Mouse (Mus musculus) liver, embryonic 13.5 days (tissue): ENCODE data around the gene Sympk. TPM values are rescaled to one million over a fixed set of nuclear protein-coding genes. Genes with fewer than 3 reads are reported as not detected.

Source experiments
- ATAC-seq: fragments of 200-750 bp; cut with Nextera tagmentation; 2 replicates; pipeline ENCODE4 v1.8.0; 2017; ENCODE audit warnings: low read depth, mild to moderate bottlenecking, moderate number of reproducible peaks, moderate library complexity
- DNase-seq: peaks from one replicate; pipeline ENCODE4 v3.0.0; 2022
- H3K27ac ChIP-seq: fragments of 300-500 bp; sonication (generic); 2 replicates; pipeline ENCODE4 v1.5.1; 2015; ENCODE audit warnings: moderate library complexity, mild to moderate bottlenecking, inconsistent platforms
- H3K27me3 ChIP-seq: fragments of 300-500 bp; sonication (generic); 2 replicates; pipeline ENCODE4 v1.6.1; 2015; ENCODE audit warnings: mild to moderate bottlenecking, inconsistent platforms
- H3K36me3 ChIP-seq: fragments of 300-500 bp; sonication (generic); 2 replicates; pipeline ENCODE4 v1.6.1; 2015; ENCODE audit warnings: mild to moderate bottlenecking, inconsistent platforms
- H3K4me1 ChIP-seq: fragments of 300-500 bp; sonication (generic); replicated peaks from 2 replicates; pipeline ENCODE4 v1.6.1; 2015; ENCODE audit warnings: inconsistent platforms
- H3K4me2 ChIP-seq: fragments of 300-500 bp; sonication (generic); 2 replicates; pipeline ENCODE4 v1.6.1; 2015; ENCODE audit warnings: inconsistent platforms, mild to moderate bottlenecking, moderate library complexity
- H3K4me3 ChIP-seq: fragments of 300-500 bp; sonication (generic); replicated peaks from 2 replicates; pipeline ENCODE4 v1.5.1; 2015; ENCODE audit warnings: mild to moderate bottlenecking, inconsistent platforms
- H3K9ac ChIP-seq: fragments of 300-500 bp; sonication (generic); 2 replicates; pipeline ENCODE4 v1.6.1; 2015; ENCODE audit warnings: mild to moderate bottlenecking, inconsistent platforms
- H3K9me3 ChIP-seq: fragments of 300-500 bp; sonication (generic); replicated peaks from 2 replicates; pipeline ENCODE4 v1.6.1; 2016; ENCODE audit warnings: inconsistent platforms
- WGBS: fragments of 180-500 bp; shearing (Covaris S2); methylation state at CpG from one replicate; pipeline ENCODE4 v1.1.7; 2015; ENCODE audit not compliant: insufficient replicate concordance; 5-methylcytosine and 5-hydroxymethylcytosine counted together
- polyA plus RNA-seq: library from polyadenylated mRNA; unstranded; fragments of >200 nt; fragmentation: Nextera tagmentation; extraction: Ambion mirVana; gene quantifications from 2 replicates; pipeline ENCODE4 v1.2.1, GENCODE M21; 2015

The Sympk gene
- polyA plus RNA-seq = 15.0 and 17.4 TPM in 2 replicates

DNA sequence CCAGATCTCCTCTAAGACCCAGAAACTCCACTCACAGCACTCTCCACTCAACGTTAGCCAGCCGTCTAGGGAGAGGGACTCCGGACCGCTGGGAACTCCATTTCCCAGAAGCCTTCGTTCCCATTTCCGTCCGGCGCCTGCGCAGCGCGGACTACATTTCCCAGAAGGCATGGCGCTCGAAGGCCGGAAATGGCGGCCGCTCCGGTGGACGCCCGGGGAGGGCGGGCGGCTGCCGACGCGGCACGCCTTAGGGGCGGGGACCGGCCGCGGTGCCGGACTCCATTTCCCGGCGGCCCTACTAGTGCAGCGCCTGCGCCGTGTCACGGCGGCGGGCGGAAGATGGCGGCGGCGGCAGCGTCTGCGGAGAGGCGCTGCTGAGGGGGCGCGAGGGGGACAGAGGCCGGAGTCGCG is at the start of gene Sympk:
Gene Sympk, plus strand, starts transcription at position 282 of the 411 bp plus-strand sequence.
- Histone ChIP-seq H3K9ac (peak within 1 kb of the TSS; percentile 97), H3K4me1 (peaks cover 41% of the 10 kb centered on the region), H3K27me3 (peaks cover 47% of the 10 kb centered on the region), H3K27ac (peak within 1 kb of the TSS; percentile 83), H3K4me2 (peak within 1 kb of the TSS; percentile 97), H3K9me3 (no peaks in the 10 kb centered on the region), H3K36me3 (peaks cover 14% of the 10 kb centered on the region), H3K4me3 (peak within 1 kb of the TSS; percentile 98)
- ATAC-seq = peak; percentile 92
- DNase-seq = peak; percentile 94
- under 1% methylated on average over 50 of the region's 50 CpGs for WGBS

- Histone ChIP-seq H3K27me3 (0 out of 2 replicates have a peak, but pooled peaks cover 3% of the 10 kb centered on the region), H3K4me1 (no peaks in the 10 kb centered on the region), H3K9me3 (no peaks in the 10 kb centered on the region), H3K4me2 (no peak overlapping the region), H3K9ac (no peak overlapping the region), H3K4me3 (no peak overlapping the region), H3K27ac (no peak overlapping the region), H3K36me3 (no peaks in the 10 kb centered on the region)
- ATAC-seq = no peak
- DNase-seq = no peak
- 87% methylated on average over 9 of the region's 9 CpGs for WGBS
Measured at GRCm38 (mm10) chr7:18978381-18978780, 45.8 kb upstream of the Sympk start.

GRCm38 (mm10) chr7:18986503-18986902 is 37.7 kb upstream of the Sympk start:
- 48% methylated on average over 2 of the region's 2 CpGs for WGBS
- H3K9me3 ChIP-seq = no peaks in the 10 kb centered on the region
- H3K27me3 ChIP-seq = peaks cover 44% of the 10 kb centered on the region
- DNase-seq = no peak
- no peak overlapping the region for H3K4me3 ChIP-seq
- ATAC-seq = no peak
- no peaks in the 10 kb centered on the region for H3K36me3 ChIP-seq
- peaks cover 12% of the 10 kb centered on the region for H3K4me1 ChIP-seq
- H3K4me2 ChIP-seq = no peak overlapping the region
- no peak overlapping the region for H3K9ac ChIP-seq
- no peak overlapping the region for H3K27ac ChIP-seq

DNA sequence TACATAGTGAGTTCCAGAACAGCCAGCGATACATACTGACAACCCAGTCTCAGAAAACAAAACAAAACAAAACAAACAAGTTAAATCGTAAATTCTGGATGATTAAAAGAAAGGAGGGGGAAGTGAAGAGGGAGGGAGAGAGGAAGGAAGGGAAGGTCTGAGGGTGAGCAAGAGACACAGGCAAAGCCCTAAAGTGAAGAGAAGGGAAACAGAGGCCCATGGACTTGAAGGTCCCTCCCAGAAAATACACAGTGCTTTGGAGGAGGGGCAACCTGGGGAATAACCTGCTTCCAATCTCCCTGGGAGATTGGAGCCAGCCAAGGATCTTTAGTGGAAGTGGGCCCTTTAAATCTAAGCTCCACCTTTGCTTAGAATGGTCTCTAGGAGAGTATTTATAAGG is 37.1 kb upstream of the Sympk start, which contains the start of gene Nanos2:
Gene Nanos2, plus strand, starts transcription at position 301 of the 400 bp plus-strand sequence.
- Histone ChIP-seq H3K27ac (no peak within 1 kb of the TSS), H3K36me3 (no peaks in the 10 kb centered on the region), H3K9me3 (no peaks in the 10 kb centered on the region), H3K27me3 (peaks cover 50% of the 10 kb centered on the region), H3K4me1 (peaks cover 18% of the 10 kb centered on the region), H3K4me2 (no peak within 1 kb of the TSS), H3K9ac (no peak within 1 kb of the TSS), H3K4me3 (no peak within 1 kb of the TSS)
- WGBS = 46% methylated on average over 2 of the region's 2 CpGs
- DNase-seq (no peak), ATAC-seq (no peak)

- 59% methylated on average over 13 of the region's 13 CpGs for whole genome bisulfite sequencing
- peaks cover 21% of the 10 kb centered on the region for H3K4me1 ChIP-seq
Measured at GRCm38 (mm10) chr7:18987747-18988146, 36.4 kb upstream of the Sympk start.

DNA sequence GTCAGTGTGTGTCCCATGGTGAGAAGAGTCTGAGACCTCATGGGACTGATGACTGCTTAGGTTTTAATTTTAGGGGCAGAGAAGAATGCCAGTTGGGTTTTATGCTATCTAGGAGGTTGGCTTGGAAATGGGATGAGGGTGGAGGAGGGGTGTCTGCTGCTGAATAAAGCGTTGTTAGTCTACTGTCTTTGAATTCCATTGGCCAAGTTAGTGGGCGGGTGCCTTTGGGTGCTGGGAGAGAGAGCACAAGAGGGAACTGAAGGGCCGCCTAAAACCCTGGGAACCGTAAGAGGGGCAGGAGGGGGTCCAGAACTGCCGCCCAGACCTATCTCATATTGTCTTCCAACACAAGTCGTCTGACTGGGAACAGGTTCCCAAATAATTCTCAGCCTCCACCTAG is 35.4 kb upstream of the Sympk start:
- H3K9ac ChIP-seq = no peak overlapping the region
- no peak overlapping the region for H3K27ac ChIP-seq
- no peak overlapping the region for H3K4me2 ChIP-seq
- peaks cover 67% of the 10 kb centered on the region for H3K27me3 ChIP-seq
- no peaks in the 10 kb centered on the region for H3K9me3 ChIP-seq
- WGBS = 49% methylated on average over 6 of the region's 6 CpGs
- no peak overlapping the region for H3K4me3 ChIP-seq
- H3K4me1 ChIP-seq = peaks cover 21% of the 10 kb centered on the region
- ATAC-seq (no peak), DNase-seq (no peak)
- no peaks in the 10 kb centered on the region for H3K36me3 ChIP-seq

More at GRCm38 (mm10) chr7:18987747-18988146, 36.4 kb upstream of the Sympk start:
- Histone ChIP-seq H3K27me3 (peaks cover 57% of the 10 kb centered on the region), H3K9me3 (no peaks in the 10 kb centered on the region), H3K27ac (no peak overlapping the region), H3K4me2 (no peak overlapping the region), H3K9ac (no peak overlapping the region), H3K36me3 (no peaks in the 10 kb centered on the region), H3K4me3 (no peak overlapping the region)
- ATAC-seq = no peak
- DNase-seq = no peak

- Histone ChIP-seq H3K9me3 (no peaks in the 10 kb centered on the region), H3K4me3 (no peak overlapping the region), H3K4me1 (peaks cover 21% of the 10 kb centered on the region), H3K27me3 (peaks cover 74% of the 10 kb centered on the region), H3K4me2 (peak overlapping the region; percentile 75; the same call in 1 of the 2 replicates), H3K36me3 (no peaks in the 10 kb centered on the region), H3K27ac (no peak overlapping the region), H3K9ac (no peak overlapping the region)
- WGBS = 17% methylated on average over 5 of the region's 5 CpGs
- no peak for DNase-seq
- no peak for ATAC-seq
Measured at GRCm38 (mm10) chr7:18989995-18990394, 34.2 kb upstream of the Sympk start.

DNA sequence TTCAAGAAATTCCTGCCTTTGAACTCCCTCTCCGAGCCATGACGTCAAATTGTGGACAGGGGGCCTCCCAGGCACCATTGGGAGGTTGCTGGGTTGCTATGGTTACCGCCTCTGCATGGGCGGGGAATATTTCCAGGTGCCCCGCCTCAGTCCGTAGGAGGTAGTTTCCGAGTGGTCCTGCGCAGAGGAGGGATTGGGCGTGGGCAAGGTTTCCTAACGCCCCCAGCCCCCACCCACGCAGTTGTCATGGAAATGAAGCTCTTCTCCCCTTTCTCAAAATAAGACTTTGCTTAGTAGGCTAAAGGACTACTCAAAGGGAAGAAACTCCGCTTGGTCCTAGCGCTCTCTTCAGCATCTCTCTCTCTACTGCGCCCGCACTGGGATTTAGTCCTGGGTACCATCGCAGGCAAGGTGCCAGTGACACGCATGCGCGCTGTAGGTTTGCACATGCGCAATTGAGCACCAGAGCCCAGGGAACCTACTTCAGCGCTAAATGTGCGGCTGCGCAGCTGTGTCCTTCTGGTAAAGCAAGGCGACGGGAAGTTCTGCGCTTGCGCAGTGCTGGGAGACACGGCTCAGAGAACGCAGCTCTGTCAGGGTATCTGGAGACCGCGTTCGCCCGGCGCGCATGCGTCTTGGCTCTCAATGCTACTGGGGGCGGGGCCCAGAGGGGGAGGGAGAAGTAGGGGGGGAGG is 33.4 kb upstream of the Sympk start, which contains the start of gene Mypop:
Gene Mypop, plus strand, starts transcription at position 645 of the 695 bp plus-strand sequence.
- H3K9ac ChIP-seq = peak within 1 kb of the TSS; percentile 52
- H3K27ac ChIP-seq = no peak within 1 kb of the TSS
- under 1% methylated on average over 37 of the region's 37 CpGs for WGBS
- peak within 1 kb of the TSS; percentile 58 for H3K4me3 ChIP-seq
- ATAC-seq (peak; percentile 94), DNase-seq (peak; percentile 92)
- 0 out of 2 replicates have a peak, but pooled peaks cover 4% of the 10 kb centered on the region for H3K36me3 ChIP-seq
- peak within 1 kb of the TSS; percentile 75 for H3K4me2 ChIP-seq
- H3K9me3 ChIP-seq = no peaks in the 10 kb centered on the region
- peaks cover 23% of the 10 kb centered on the region for H3K4me1 ChIP-seq
- H3K27me3 ChIP-seq = peaks cover 74% of the 10 kb centered on the region

DNA sequence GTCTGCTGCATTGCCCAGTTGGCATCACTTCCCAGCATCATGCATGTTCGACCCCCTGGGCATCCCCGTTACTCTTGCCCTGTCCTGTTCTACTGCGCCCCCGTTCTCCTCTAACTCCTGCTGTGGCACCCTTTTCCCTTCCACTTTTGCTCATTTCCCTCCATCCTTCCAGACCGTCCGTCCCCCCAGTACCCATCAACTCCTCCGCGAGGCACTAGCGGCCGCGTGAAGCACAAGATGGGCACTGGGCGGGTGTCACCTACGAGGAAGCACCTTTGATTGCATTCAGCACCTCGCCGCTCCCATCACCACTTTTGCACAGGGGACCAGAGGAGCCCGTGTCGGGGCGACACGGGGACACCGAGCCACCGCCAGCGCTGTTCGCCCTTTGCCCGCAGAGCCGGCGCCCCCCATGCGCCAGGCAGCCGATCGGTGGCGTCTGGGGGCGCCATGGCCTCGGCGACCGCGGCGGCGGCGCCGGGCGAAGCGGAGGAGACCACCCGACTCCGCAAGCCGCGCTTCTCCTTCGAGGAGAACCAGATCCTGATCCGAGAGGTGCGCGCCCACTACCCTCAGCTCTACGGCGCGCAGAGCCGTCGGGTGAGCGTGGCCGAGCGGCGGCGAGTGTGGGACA is 32.4 kb upstream of the Sympk start:
- ATAC-seq (no peak), DNase-seq (no peak)
- under 1% methylated on average over 59 of the region's 59 CpGs for WGBS
- Histone ChIP-seq H3K9me3 (no peaks in the 10 kb centered on the region), H3K36me3 (0 out of 2 replicates have a peak, but pooled peaks cover 4% of the 10 kb centered on the region), H3K27ac (no peak overlapping the region), H3K4me1 (peaks cover 23% of the 10 kb centered on the region), H3K27me3 (peaks cover 74% of the 10 kb centered on the region), H3K9ac (peak overlapping the region; percentile 52), H3K4me3 (peak overlapping the region; percentile 58), H3K4me2 (peak overlapping the region; percentile 75)

GRCm38 (mm10) chr7:18992294-18992675 is 31.9 kb upstream of the Sympk start:
- Histone ChIP-seq H3K9me3 (no peaks in the 10 kb centered on the region), H3K4me1 (peaks cover 23% of the 10 kb centered on the region), H3K36me3 (0 out of 2 replicates have a peak, but pooled peaks cover 4% of the 10 kb centered on the region), H3K4me3 (peak overlapping the region; percentile 58), H3K27ac (no peak overlapping the region), H3K27me3 (peaks cover 72% of the 10 kb centered on the region), H3K9ac (peak overlapping the region; percentile 52; the same call in 1 of the 2 replicates), H3K4me2 (peak overlapping the region; percentile 75)
- DNase-seq (no peak), ATAC-seq (no peak)
- WGBS = 4% methylated on average over 31 of the region's 31 CpGs

GRCm38 (mm10) chr7:18993036-18993435 is 31.1 kb upstream of the Sympk start:
- H3K27me3 ChIP-seq = peaks cover 65% of the 10 kb centered on the region
- H3K4me3 ChIP-seq = no peak overlapping the region
- H3K4me2 ChIP-seq = no peak overlapping the region
- WGBS = 71% methylated on average over 5 of the region's 5 CpGs
- no peak overlapping the region for H3K9ac ChIP-seq
- ATAC-seq = no peak
- no peak for DNase-seq
- H3K27ac ChIP-seq = no peak overlapping the region
- 0 out of 2 replicates have a peak, but pooled peaks cover 6% of the 10 kb centered on the region for H3K36me3 ChIP-seq
- H3K4me1 ChIP-seq = peaks cover 23% of the 10 kb centered on the region
- H3K9me3 ChIP-seq = no peaks in the 10 kb centered on the region
